Mouse (Mus musculus): ENCODE results near the gene Arhgef16. TPM values are rescaled to one million over a fixed set of nuclear protein-coding genes. Genes with fewer than 3 reads are reported as not detected.

The Arhgef16 gene
- polyA plus RNA-seq (2014; fragmentation: Illumina TruSeq; extraction: RNeasy Lipid Tissue Mini Kit (QIAGEN cat#74804); ENCODE audit: low read depth, low replicate concordance): 1.7 TPM

GRCm38 (mm10) chr4:154301466-154301881 is at the start of gene Arhgef16:
Gene Arhgef16, minus strand, starts transcription at chr4:154301676.

DNA sequence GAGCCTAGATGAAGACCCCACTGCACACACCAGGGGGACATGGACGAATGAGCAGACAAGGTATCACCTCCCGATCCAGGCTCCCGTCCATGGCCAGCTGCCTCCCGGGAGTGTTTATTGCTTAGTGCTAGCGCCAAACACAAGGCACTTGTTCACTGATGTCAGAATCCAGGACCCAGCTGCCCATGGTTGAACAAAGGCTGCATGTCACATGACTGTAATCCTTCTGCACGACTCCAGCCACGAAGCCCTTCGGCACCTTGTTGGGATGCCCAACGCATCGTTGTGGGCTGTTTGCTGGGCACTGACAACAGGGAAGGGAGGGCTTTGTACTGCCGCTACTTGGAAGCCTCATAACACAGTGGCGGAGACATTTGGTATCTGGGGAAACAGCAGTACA is 34.3 kb upstream of the Arhgef16 start, which contains the start of gene B230104I21Rik:
TSS of gene B230104I21Rik (plus strand) at position 367 of the 400 bp plus-strand sequence.

Other genes starting within 250 kb of the Arhgef16 start
- gene Trp73, start 161.5 kb downstream of the Arhgef16 start, polyA plus RNA-seq (2014; fragmentation: Illumina TruSeq; extraction: RNeasy Lipid Tissue Mini Kit (QIAGEN cat#74804); ENCODE audit: low read depth, low replicate concordance): not detected
- gene Wrap73, start 159.3 kb downstream of the Arhgef16 start, polyA plus RNA-seq (2014; fragmentation: Illumina TruSeq; extraction: RNeasy Lipid Tissue Mini Kit (QIAGEN cat#74804); ENCODE audit: low read depth, low replicate concordance): 1.2 TPM
- gene Tprgl, start 141.0 kb downstream of the Arhgef16 start, polyA plus RNA-seq (2014; fragmentation: Illumina TruSeq; extraction: RNeasy Lipid Tissue Mini Kit (QIAGEN cat#74804); ENCODE audit: low read depth, low replicate concordance): 99.9 TPM
- 0.06 TPM for gene Megf6, start 130.9 kb downstream of the Arhgef16 start, polyA plus RNA-seq (2014; fragmentation: Illumina TruSeq; extraction: RNeasy Lipid Tissue Mini Kit (QIAGEN cat#74804); ENCODE audit: low read depth, low replicate concordance)
- gene B230104I21Rik, start 34.5 kb upstream of the Arhgef16 start, polyA plus RNA-seq (2014; fragmentation: Illumina TruSeq; extraction: RNeasy Lipid Tissue Mini Kit (QIAGEN cat#74804); ENCODE audit: low read depth, low replicate concordance): not detected